Mouse (Mus musculus) cerebellum, postnatal 14 days (tissue): ENCODE data around the gene Klc4.
A peak's percentile ranks its signal among the peaks of the same experiment; 100 is the strongest.

ENCODE experiments used
- DNase-seq, 2 experiments: peaks; one replicate each; pipeline ENCODE4 v3.0.0; 2021; ENCODE audit warnings: mixed read lengths in 2 of 2

Gene Klc4

GRCm38 (mm10) chr17:46645561-46646321, at the start of gene Klc4, which contains the start of gene Mrpl2:
TSS of gene Klc4 (minus strand) at chr17:46646022.
TSS of gene Mrpl2 (plus strand) at chr17:46646229.
- peak; percentile 100 for DNase-seq

- no peak for DNase-seq
Observed at GRCm38 (mm10) chr17:46694517-46695063, 48.8 kb upstream of the Klc4 start.

GRCm38 (mm10) chr17:46691390-46691789, 45.6 kb upstream of the Klc4 start:
- no peak for DNase-seq

DNA sequence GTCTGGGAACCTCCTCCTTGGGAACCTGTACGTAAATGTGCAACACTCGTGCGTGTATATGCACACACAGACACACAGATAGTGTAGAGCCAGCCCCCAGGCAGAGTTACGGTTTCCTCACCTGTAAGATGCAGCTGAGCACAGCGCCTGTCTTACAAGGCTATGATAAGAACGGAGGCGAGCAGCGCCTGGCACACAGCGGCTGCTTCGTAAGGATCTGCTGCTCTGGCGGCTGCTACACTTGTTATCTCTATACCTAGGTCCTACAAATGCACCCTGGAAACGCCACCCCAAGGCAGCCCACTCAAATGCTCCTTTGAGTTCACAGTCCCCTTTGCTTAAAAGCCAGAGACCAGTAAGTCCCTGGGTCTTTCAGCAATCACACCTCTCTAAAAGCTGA, 44.8 kb upstream of the Klc4 start:
- DNase-seq, result no peak

GRCm38 (mm10) chr17:46685913-46686312, 40.1 kb upstream of the Klc4 start:
- no peak for DNase-seq

GRCm38 (mm10) chr17:46682654-46683389, 37.0 kb upstream of the Klc4 start:
- no peak for DNase-seq

DNA sequence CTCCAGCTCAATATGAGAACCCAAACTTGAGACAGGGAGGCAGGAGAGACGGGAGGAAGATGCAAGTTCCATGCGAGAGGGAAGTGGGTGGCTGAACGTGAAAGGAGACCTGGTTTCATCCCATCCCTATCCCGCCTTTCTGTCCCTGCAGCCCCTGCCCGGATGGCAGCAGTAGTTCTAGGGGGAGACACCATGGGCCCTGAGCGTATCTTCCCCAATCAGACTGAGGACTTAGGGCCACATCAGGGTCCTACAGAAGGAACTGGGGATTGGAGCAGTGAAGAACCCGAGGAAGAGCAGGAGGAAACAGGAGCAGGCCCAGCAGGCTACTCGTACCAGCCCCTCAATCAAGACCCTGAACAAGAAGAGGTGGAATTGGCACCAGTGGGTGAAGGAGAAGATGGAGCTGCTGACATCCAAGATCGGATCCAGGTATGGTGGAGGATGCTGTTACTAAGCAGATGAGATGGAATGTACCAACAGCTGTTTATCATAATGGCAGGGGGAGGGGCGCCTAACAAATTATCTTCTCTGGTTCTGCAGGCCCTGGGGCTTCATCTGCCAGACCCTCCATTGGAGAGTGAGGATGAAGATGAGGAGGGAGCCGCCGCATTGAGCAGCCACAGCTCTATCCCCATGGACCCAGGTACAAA, 35.8 kb upstream of the Klc4 start:
- DNase-seq, result peak in 1 of 2 experiments; percentile 39

GRCm38 (mm10) chr17:46680760-46681373, 35.0 kb upstream of the Klc4 start, which contains the start of gene Klhdc3:
TSS of gene Klhdc3 (minus strand) at chr17:46680914.
- peak; percentile 99 for DNase-seq

GRCm38 (mm10) chr17:46679843-46680759, 34.3 kb upstream of the Klc4 start:
- DNase-seq, result peak; percentile 76 to 86

- DNase-seq, result no peak
Observed at GRCm38 (mm10) chr17:46678911-46679310, 33.1 kb upstream of the Klc4 start.

- peak in 1 of 2 experiments; percentile 44 for DNase-seq
Observed at GRCm38 (mm10) chr17:46678416-46678815, 32.6 kb upstream of the Klc4 start, which contains the start of gene Mea1. TSS of gene Mea1 (plus strand) at chr17:46678793.

- DNase-seq, result no peak
Observed at GRCm38 (mm10) chr17:46674530-46675283, 28.9 kb upstream of the Klc4 start.

DNA sequence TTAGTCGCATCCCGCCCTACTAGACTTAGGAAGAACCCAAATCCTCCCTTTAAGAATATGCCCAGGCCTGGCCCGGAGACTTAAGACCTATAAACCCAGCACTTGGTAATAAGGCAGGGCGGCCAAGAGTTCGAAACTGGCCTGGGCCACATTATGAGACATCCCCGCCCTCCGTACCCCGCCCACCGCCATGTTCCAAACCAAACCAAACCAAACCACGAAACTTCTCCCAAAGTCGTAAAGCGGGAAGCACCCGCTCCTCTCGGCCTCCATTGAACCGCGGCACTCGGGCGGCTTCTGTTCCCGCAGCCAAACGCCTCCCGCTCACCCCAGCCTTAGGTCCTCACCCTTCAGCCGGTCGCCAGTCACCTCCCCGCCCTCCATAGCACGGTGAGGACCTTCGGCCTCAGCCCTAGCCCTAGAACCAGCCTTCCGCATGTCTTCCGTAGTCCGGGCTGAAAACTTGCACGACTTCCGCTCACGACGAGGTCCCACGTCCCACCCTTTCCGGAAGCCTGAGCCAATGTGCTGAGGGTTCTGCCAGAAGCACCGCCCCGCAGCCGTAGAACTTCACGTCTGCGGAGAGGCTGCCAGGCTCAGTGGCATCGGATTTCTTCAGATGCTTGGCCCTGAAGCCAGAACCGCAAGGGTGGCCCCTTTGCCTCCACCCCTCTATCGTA, 28.2 kb upstream of the Klc4 start, which contains the start of gene Rrp36:
Gene Rrp36 (minus strand): TSS at position 503 of the 680 bp plus-strand sequence.
- peak; percentile 91 for DNase-seq

DNA sequence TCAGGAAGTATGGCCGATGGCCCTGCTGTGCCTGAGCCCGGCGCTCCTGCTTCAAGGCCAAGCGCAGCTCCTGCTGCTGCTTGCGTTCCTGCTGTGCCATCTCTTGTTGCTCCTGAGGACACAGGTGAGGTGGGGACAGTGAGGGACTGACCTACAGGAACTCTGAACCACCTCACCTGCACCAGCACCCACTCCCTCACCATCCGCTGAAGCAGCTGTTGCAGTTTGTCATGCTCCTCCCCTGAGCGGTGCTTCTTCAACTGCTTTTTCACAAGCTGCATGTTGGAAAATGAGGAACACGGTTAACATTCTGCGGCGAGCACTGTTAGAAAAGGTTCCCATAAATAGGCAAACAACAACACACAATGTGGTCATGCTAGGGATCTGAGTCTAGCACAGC, 24.1 kb upstream of the Klc4 start:
- no peak for DNase-seq

GRCm38 (mm10) chr17:46667712-46668111, 21.9 kb upstream of the Klc4 start:
- DNase-seq, result no peak

DNA sequence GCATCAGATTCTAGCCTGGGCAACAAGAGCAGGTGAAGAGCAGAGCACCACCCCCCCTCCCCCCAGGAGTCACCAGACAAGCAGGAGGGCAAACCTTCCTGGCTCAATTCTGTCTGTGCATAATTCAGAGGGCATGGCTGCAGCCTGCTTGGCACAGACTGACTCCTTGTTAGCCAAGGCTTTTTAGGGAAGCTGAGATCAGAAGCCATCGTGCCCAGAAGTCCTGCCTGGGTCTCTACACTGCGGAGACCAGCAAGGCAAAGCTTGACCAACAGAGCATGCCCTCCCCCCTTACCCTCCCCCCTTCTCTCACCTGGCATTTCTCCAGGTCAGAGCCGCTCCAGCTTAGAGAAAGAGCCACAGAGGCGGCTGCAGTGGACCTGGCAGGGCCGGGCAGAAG, 16.9 kb upstream of the Klc4 start:
- peak; percentile 83 to 85 for DNase-seq

- DNase-seq, result peak; percentile 69 to 75
Observed at GRCm38 (mm10) chr17:46661981-46662380, 16.2 kb upstream of the Klc4 start.

GRCm38 (mm10) chr17:46661351-46661750, 15.5 kb upstream of the Klc4 start:
- DNase-seq, result peak; percentile 81 to 85

DNA sequence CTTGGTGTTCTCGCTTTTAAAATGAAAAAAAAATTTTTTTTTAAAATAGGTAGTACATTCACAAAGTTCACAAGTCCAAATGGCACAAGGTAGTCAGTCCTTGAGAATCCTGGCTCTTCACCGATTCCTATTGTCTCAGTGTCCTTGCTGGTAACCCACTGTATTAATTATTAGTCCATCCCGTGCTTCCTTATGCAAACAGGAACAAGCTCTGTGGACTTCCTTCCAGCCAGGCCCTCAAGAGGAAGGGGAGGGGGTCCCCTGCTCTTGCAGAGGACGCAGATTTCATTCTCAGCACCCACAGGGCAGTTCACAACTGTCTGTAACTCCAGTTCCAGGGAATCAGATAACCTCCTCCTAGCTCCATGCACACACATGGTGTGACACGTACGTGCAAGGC, 10.2 kb upstream of the Klc4 start:
- no peak for DNase-seq
